Mouse (Mus musculus) MEL (cell line): ENCODE measurements around the gene Mrpl39.

Source experiments
- CTCF ChIP-seq, 3 experiments: IDR thresholded peaks in 2 of 3; conservative IDR thresholded peaks in 1 of 3; 2 replicates each; pipeline ENCODE4 v1.5.1; 2011 to 2012; ENCODE audit warnings: low read length in 3 of 3, low read depth in 2 of 3, mild to moderate bottlenecking in 2 of 3, improper control_type of control experiment in 1 of 3, inconsistent platforms in 1 of 3, mixed read lengths in 1 of 3, moderate library complexity in 1 of 3; ENCODE audit not compliant: control insufficient read depth in 1 of 3, insufficient read depth in 1 of 3, poor library complexity in 1 of 3, severe bottlenecking in 1 of 3
- E2F4 ChIP-seq: IDR thresholded peaks from 2 replicates; pipeline ENCODE4 v1.6.1; 2011; ENCODE audit warnings: low read depth, low read length, improper control_type of control experiment, borderline replicate concordance
- EP300 ChIP-seq, 2 experiments: IDR thresholded peaks; 2 replicates each; pipeline ENCODE4 v1.6.1; 2011; ENCODE audit warnings: improper control_type of control experiment in 2 of 2, low read length in 2 of 2, low read depth in 1 of 2, mild to moderate bottlenecking in 1 of 2
- JUND ChIP-seq: IDR thresholded peaks from 2 replicates; pipeline ENCODE4 v1.6.1; 2011; ENCODE audit warnings: low read depth, mild to moderate bottlenecking, improper control_type of control experiment, low read length
- MAFK ChIP-seq: IDR thresholded peaks from 2 replicates; pipeline ENCODE4 v1.6.1; 2011; ENCODE audit warnings: low read depth, mild to moderate bottlenecking, low read length, improper control_type of control experiment, borderline replicate concordance
- MYB ChIP-seq: IDR thresholded peaks from 2 replicates; pipeline ENCODE4 v1.6.1; 2011; ENCODE audit warnings: mild to moderate bottlenecking, low read depth, low read length, improper control_type of control experiment
- POLR2A ChIP-seq, 2 experiments: IDR thresholded peaks; 2 replicates each; pipeline ENCODE4 v1.6.1; 2011 to 2012; ENCODE audit warnings: low read length in 2 of 2, mild to moderate bottlenecking in 2 of 2, control low read depth in 1 of 2, improper control_type of control experiment in 1 of 2, low read depth in 1 of 2, moderate library complexity in 1 of 2; ENCODE audit not compliant: control insufficient read depth in 1 of 2, insufficient read depth in 1 of 2, poor library complexity in 1 of 2
- RCOR1 ChIP-seq: IDR thresholded peaks from 2 replicates; pipeline ENCODE4 v1.6.1; 2012; ENCODE audit warnings: low read depth, mild to moderate bottlenecking, inconsistent platforms, low read length, improper control_type of control experiment
- UBTF ChIP-seq: IDR thresholded peaks from 2 replicates; pipeline ENCODE4 v1.6.1; 2012; ENCODE audit warnings: low read depth, mild to moderate bottlenecking, inconsistent platforms, low read length, improper control_type of control experiment, moderate library complexity, borderline replicate concordance; ENCODE audit not compliant: insufficient read depth

DNA sequence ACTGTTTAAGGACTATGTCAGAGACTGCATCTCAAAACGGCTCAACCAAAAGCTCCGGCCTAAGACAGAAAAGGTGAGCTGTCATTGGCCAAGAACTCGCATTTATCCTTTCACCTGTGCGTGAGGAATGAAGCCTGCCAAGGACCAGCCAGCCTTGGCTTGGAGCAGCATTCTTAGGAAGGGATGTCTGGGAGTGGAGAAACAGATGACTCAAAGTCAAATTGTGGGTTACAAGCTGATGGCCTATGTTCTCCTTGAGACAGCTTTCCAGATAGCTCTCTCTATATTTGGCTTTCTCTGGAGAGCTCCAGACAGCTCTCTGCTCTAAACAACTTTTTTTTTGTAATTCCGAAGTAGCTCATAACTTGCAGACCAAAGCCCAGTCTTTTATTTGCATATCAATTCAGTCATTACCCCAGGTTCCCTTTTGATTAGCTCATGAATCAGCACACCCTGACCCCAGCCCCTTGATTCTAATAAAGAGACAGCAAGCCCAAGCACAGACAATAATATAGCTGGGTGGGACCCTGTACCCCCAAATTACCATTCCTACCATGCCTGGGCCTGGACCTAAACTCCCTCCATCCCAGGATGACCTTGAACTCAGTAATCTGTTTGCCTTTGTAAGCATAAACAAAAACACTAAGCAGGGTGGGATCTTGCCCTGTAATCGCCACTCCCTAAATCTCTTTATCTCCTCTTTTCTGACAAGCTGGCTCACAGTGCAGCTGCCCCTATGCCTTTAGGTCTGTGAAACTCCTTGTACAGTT is 43.5 kb upstream of the Mrpl39 start:
- TF ChIP-seq UBTF (no peak), POLR2A (IDR thresholded peaks at IDR 0.05; ENCODE audit: control insufficient read depth in 1 of 2, insufficient read depth in 1 of 2, low read depth in 1 of 2, low read length in 2 of 2, poor library complexity in 1 of 2) (no peak), CTCF (IDR thresholded peaks at IDR 0.05 in 2 of 3, conservative IDR thresholded peaks at IDR 0.05 in 1 of 3; ENCODE audit: control insufficient read depth in 1 of 3, insufficient read depth in 1 of 3, low read depth in 2 of 3, low read length in 3 of 3, poor library complexity in 1 of 3, severe bottlenecking in 1 of 3) (no peak), RCOR1 (no peak), MYB (no peak), E2F4 (no peak), EP300 (IDR thresholded peaks at IDR 0.05; ENCODE audit: low read depth in 1 of 2, low read length in 2 of 2) (no peak), MAFK (no peak), JUND (no peak)
